Mouse (Mus musculus) activated CD4-positive, CD25-positive, alpha-beta regulatory T cell, adult 4 months (primary cell): ENCODE data around the gene Spef2. TPM values are rescaled to one million over a fixed set of nuclear protein-coding genes. Genes with fewer than 3 reads are reported as not detected.

Experiments used
- ATAC-seq: one replicate; pipeline ENCODE4 v1.8.0; 2017
- polyA plus RNA-seq, 2 experiments: library from polyadenylated mRNA; unstranded; fragments of 100-300 nt; shearing (Covaris generic); gene quantifications; one replicate each; pipeline ENCODE4 v1.2.1; 2017

Gene Spef2
- polyA plus RNA-seq, 2 experiments from 2014 or later: 2.8 to 3.5 TPM

DNA sequence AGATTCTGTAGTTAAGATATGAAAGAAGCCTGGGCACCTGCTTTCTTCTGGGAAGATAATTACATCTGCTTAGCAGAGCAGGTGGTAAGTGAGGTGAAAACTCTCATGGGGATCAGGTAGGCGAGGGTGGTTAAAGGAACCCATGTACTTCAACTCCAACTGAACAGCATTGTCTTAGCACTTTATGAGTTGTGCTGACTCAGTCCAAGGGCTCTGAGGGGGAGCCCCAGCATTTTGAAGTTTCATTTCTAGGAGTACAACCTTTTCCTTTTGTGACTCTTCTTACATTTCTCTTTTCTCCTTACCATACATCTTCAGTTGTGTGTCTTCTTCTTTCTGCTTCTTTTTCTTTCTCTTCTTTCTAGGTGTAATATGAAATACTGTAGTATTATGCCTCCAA lies 213.5 kb downstream of the Spef2 start:
- ATAC-seq: peak; percentile 69

- ATAC-seq: peak; percentile 72
Measured at GRCm38 (mm10) chr15:9533356-9533902, 215.2 kb downstream of the Spef2 start.

- ATAC-seq: no peak
Measured at GRCm38 (mm10) chr15:9530076-9530475, 218.6 kb downstream of the Spef2 start, which contains the start of gene Il7r. Il7r (minus strand) TSS chr15:9530176.

DNA sequence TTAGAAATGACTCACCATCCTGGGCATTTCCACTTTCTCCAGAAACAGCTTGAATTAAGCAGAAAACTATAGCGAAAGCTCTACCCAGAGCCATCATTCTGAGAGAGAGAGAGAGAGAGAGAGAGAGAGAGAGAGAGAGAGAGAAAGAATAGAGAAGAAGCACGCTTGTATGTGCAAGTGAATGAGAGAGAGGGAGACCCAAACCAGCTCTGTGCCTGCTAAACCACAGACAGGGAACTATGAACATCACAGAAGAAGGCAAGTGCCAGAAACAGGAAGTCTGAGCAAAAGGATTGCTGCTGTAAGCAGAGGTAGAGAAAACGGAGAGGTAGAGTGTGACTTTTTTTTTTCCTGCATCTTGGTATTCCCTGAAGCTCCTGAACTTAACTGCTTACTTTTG lies 219.0 kb downstream of the Spef2 start:
- ATAC-seq: peak; percentile 38

Other genes with a start within 250 kb of the Spef2 start
- 100 to 1,000 TPM; 118 to 316 TPM for gene Il7r, start 218.7 kb downstream of the Spef2 start, polyA plus RNA-seq